10 mouse cellular contexts compared by ENCODE assay signal in the genomic region with DNA sequence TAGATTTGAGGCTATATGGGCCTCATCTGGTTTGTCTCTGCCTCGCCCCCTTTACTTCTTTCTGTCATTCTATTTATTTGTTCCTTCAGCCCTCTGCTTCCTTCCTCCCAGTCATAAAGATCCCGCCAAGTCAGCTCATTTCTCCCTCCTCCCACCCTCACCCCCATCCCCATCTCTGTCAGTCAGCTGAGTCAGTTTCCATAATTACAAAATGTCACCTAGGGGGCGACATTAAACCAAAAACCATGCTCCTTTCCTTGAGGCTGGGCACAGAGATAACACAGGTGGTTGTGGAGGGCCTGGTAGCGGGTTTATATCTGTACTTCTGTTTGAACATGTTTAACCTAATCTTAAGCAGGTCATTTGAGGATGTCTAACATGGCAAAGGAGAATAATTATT. TPM values are rescaled to one million over a fixed set of nuclear protein-coding genes. Genes with fewer than 3 reads are reported as not detected.
DNase-seq lines count a peak whose midpoint lies in the region; ATAC-seq and TF ChIP-seq lines count a peak whose summit lies in the region.
"Had no signal": no experiment of that assay in that cellular context is flagged by ENCODE, and none has a peak within 500 bp of the region (broad histone marks: within the 10 kb centered on the region; RNA-seq: fewer than 3 reads in every experiment).

No protein-coding gene starts in this region.

- peak; percentile 20; the same call in 1 of the 2 replicates for TF ChIP-seq CTCF in gastrocnemius, adult 2 months (IDR thresholded peaks at IDR 0.05)
- TF ChIP-seq CTCF in stomach, postnatal 0 days (IDR thresholded peaks at IDR 0.05; ENCODE audit: low read depth): peak; percentile 46

- H3K4me1 ChIP-seq in stomach, postnatal 0 days (replicated peaks; ENCODE audit: control insufficient read depth, insufficient read depth): peaks cover 2% of the 10 kb centered on the region; the same call in 1 of the 2 replicates

- intact Hi-C loops in gastrocnemius, adult 2 months (cut with DNase I): no loop called here

- H3K27ac ChIP-seq in gastrocnemius, adult 2 months: no peak overlapping the region
- no peak overlapping the region for H3K27ac ChIP-seq in stomach, postnatal 0 days (replicated peaks)
- H3K27ac ChIP-seq: limb, embryonic 12.5 days had no signal

- no peaks in the 10 kb centered on the region for H3K36me3 ChIP-seq in stomach, postnatal 0 days (ENCODE audit: control insufficient read depth, insufficient read depth, low read length)
- H3K36me3 ChIP-seq: limb, embryonic 12.5 days had no signal

- 55% methylated on average over 4 of the region's 4 CpGs for WGBS in stomach, postnatal 0 days

- no peak for TF ChIP-seq EP300 in stomach, postnatal 0 days (optimal IDR thresholded peaks at IDR 0.05)

- no peak overlapping the region for H3K4me3 ChIP-seq in gastrocnemius, adult 2 months
- no peak overlapping the region for H3K4me3 ChIP-seq in stomach, postnatal 0 days (ENCODE audit: low read depth, low read length)
- H3K4me3 ChIP-seq: limb, embryonic 12.5 days had no signal

- H3K9me3 ChIP-seq in stomach, postnatal 0 days (ENCODE audit: control insufficient read depth, low read length): no peaks in the 10 kb centered on the region
- H3K9me3 ChIP-seq: limb, embryonic 12.5 days had no signal

- no peak overlapping the region for H3K4me2 ChIP-seq in stomach, postnatal 0 days (replicated peaks; ENCODE audit: low read depth)
- H3K4me2 ChIP-seq: limb, embryonic 12.5 days had no signal

- no peak for DNase-seq in gastrocnemius, adult 2 months
- no peak for DNase-seq in gastrocnemius, postnatal 4 days (ENCODE audit: low spot score in 2 of 2)
- peak; percentile 6 for DNase-seq in testis, postnatal 10 days (ENCODE audit: low spot score)
- no peak for DNase-seq in testis, postnatal 14 days (ENCODE audit: low spot score)
- no peak for DNase-seq in stomach, postnatal 0 days (ENCODE audit: low spot score)
- no peak for DNase-seq in spleen, postnatal 4 days (ENCODE audit: low spot score in 2 of 2)
- DNase-seq in embryo, embryonic 10 days (ENCODE audit: low spot score): no peak
- DNase-seq: cerebellum, adult 18-20 months had no signal

- peak; percentile 30 for ATAC-seq in inflammation-experienced regulatory T-cells, adult 6 months
- no peak for ATAC-seq in stomach, postnatal 0 days (ENCODE audit: low FRiP score, low TSS enrichment)

- H3K27me3 ChIP-seq in stomach, postnatal 0 days (ENCODE audit: control insufficient read depth, insufficient read depth, low read length): no peaks in the 10 kb centered on the region
- H3K27me3 ChIP-seq: limb, embryonic 12.5 days had no signal

- no peak overlapping the region for H3K9ac ChIP-seq in stomach, postnatal 0 days (ENCODE audit: low read length)
- H3K9ac ChIP-seq: limb, embryonic 12.5 days had no signal

RNA-seq across cellular contexts. Expression of gene Fam133b, which starts 31.0 kb away (rescaled TPM):
- total RNA-seq in gastrocnemius, adult 2 months (2021): 10 to 100 TPM; 14.5 to 15.7 TPM
- total RNA-seq in gastrocnemius, postnatal 4 days (2021): 10 to 100 TPM; 26.9 to 33.7 TPM
- polyA plus RNA-seq in inflammation-experienced regulatory T-cells, adult 6 months (2017; shearing (Covaris generic)): 10 to 100 TPM; 40.1 to 59.9 (median 53.6) TPM
- 14.7 and 16.4 TPM in 2 replicates for polyA plus RNA-seq in stomach, postnatal 0 days (2015; fragmentation: Nextera tagmentation; extraction: Ambion mirVana)

RNA-seq across cellular contexts. Expression of gene 1700109H08Rik, which starts 58.8 kb away (rescaled TPM):
- 1 to 10 TPM; 5.0 to 6.1 TPM for total RNA-seq in gastrocnemius, adult 2 months (2021)
- 10 to 100 TPM in 1 of 2 experiments, 1 to 10 TPM in 1; 7.1 to 10.4 TPM for total RNA-seq in gastrocnemius, postnatal 4 days (2021)
- polyA plus RNA-seq in inflammation-experienced regulatory T-cells, adult 6 months (2017; shearing (Covaris generic)): 10 to 100 TPM in 2 of 3 experiments, 1 to 10 TPM in 1; 7.4 to 15.4 (median 10.7) TPM
- polyA plus RNA-seq in stomach, postnatal 0 days (2015; fragmentation: Nextera tagmentation; extraction: Ambion mirVana): 0.61 and 0.91 TPM in 2 replicates
